Mouse (Mus musculus): ENCODE results near the gene Grasp.

GRCm38 (mm10) chr15:101187907-101188306 is 36.1 kb upstream of the Grasp start:
- no peak; the same call in 1 of the 2 replicates for TF ChIP-seq CTCF (IDR thresholded peaks at IDR 0.05; ENCODE audit: low read depth, low read length)
- no peak for TF ChIP-seq POLR2A (IDR thresholded peaks at IDR 0.05; ENCODE audit: extremely low read depth, insufficient read depth, low read length)

Measured in liver, adult 2 months (tissue).